Mouse (Mus musculus): ENCODE measurements around the gene Slc24a2.

DNA sequence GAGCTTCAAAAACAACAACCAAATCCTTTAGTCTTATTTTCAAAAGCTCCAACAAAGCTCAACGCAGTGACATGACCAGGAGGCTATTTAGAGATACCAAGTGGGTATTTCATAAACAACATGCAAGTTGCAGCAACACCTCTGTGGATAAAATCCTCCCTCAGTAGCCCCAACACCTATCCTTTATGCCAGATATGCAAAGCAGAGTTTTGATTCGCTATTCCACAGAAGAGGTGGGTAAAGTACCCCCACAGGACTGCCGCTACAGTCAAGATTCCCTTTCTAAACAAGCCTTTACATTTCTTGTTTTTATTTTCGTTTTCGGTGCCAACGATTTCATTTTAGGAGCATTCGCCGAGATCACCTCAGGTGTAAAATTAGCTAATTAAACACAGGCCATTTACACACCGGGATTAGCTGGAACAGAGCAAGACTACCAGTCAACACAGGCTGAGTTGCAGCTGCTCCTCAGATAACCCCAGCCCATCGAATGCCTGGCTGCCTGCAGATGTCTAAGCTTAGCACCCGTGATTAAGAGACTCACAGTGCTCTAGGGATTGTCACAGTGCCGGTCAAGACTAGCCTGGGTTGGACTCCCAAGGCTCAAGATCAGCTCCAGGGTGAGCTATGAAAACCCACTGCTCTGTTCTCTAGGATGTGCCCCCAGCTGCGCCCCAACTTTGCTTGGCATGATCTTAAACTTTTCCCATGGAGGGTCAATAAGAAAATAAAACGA is 885 bp downstream of the Slc24a2 start:
- TF ChIP-seq POLR2A (IDR thresholded peaks at IDR 0.05; ENCODE audit: low read depth, low read length) (no peak), CTCF (IDR thresholded peaks at IDR 0.05; ENCODE audit: borderline replicate concordance, insufficient read depth, low read length) (no peak)
